Mouse (Mus musculus): ENCODE results near the gene Hormad1. TPM values are rescaled to one million over a fixed set of nuclear protein-coding genes. Genes with fewer than 3 reads are reported as not detected.

The Hormad1 gene
- polyA plus RNA-seq, 1 experiment: not detected

DNA sequence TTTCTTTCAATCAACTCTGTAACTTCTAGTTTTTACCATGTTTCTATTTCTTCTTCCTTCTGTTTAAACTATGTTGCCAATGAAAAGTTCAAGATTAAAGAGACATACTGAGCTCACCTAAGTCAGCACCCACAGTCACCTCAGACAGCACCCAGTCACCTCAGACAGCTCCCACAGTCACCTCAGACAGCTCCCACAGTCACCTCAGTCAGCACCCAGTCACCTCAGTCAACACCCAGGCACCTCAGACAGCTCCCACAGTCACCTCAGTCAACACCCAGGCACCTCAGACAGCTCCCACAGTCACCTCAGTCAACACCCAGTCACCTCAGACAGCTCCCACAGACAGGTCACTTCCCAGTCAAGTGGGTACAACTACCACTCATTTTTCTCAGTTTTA, 17.3 kb upstream of the Hormad1 start:
- no peak overlapping the region for H3K4me2 ChIP-seq (ENCODE audit: low read depth)

GRCm38 (mm10) chr3:95542981-95543380, 16.5 kb upstream of the Hormad1 start:
- no peaks in the 10 kb centered on the region for H3K27me3 ChIP-seq (ENCODE audit: control insufficient read depth, insufficient read depth, insufficient read length)
- no peaks in the 10 kb centered on the region for H3K36me3 ChIP-seq (ENCODE audit: control insufficient read depth, insufficient read depth)
- H3ac ChIP-seq (ENCODE audit: control insufficient read depth, insufficient read length): no peak overlapping the region
- no peak overlapping the region for H3K4me3 ChIP-seq
- no peak for TF ChIP-seq SRF (IDR thresholded peaks at IDR 0.05; ENCODE audit: control insufficient read depth, insufficient read length, low read depth)
- TF ChIP-seq POLR2AphosphoS2 (IDR thresholded peaks at IDR 0.05; ENCODE audit: insufficient read length, low read depth): no peak
- TF ChIP-seq REST (IDR thresholded peaks at IDR 0.05; ENCODE audit: insufficient read depth, insufficient read length): no peak
- TF ChIP-seq E2F4 (IDR thresholded peaks at IDR 0.05; ENCODE audit: insufficient read depth): no peak
- no peak for TF ChIP-seq TCF12 (IDR thresholded peaks at IDR 0.05; ENCODE audit: insufficient read depth, poor library complexity, severe bottlenecking)
- TF ChIP-seq POLR2A (IDR thresholded peaks at IDR 0.05; ENCODE audit: insufficient read length, low read depth): no peak
- no peak for TF ChIP-seq MYOG (IDR thresholded peaks at IDR 0.05; ENCODE audit: control insufficient read depth in 1 of 3, insufficient read depth in 1 of 3, insufficient read length in 2 of 3, low read depth in 2 of 3)
- no peak for TF ChIP-seq MYOD1 (IDR thresholded peaks at IDR 0.05; ENCODE audit: control insufficient read depth in 1 of 3, insufficient read length in 2 of 3, low read depth in 2 of 3)
- no peak for TF ChIP-seq TCF3 (IDR thresholded peaks at IDR 0.05; ENCODE audit: insufficient read length, low read depth)
- TF ChIP-seq USF1 (IDR thresholded peaks at IDR 0.05; ENCODE audit: low read depth): no peak
- no peak for TF ChIP-seq CEBPB (IDR thresholded peaks at IDR 0.05; ENCODE audit: insufficient read depth, poor library complexity, severe bottlenecking)
- no peak for TF ChIP-seq MAX (IDR thresholded peaks at IDR 0.05; ENCODE audit: low read depth)
- H3K79me2 ChIP-seq (ENCODE audit: control insufficient read depth, insufficient read depth): no peaks in the 10 kb centered on the region
- no peak overlapping the region for H3K4me2 ChIP-seq (ENCODE audit: low read depth)

More for the DNA sequence above, 17.3 kb upstream of the Hormad1 start:
- Histone ChIP-seq H3ac (ENCODE audit: control insufficient read depth, insufficient read length) (no peak overlapping the region), H3K79me2 (ENCODE audit: control insufficient read depth, insufficient read depth) (no peaks in the 10 kb centered on the region), H3K36me3 (ENCODE audit: control insufficient read depth, insufficient read depth) (no peaks in the 10 kb centered on the region), H3K4me3 (no peak overlapping the region), H3K27me3 (ENCODE audit: control insufficient read depth, insufficient read depth, insufficient read length) (no peaks in the 10 kb centered on the region)
- TF ChIP-seq SRF (IDR thresholded peaks at IDR 0.05; ENCODE audit: control insufficient read depth, insufficient read length, low read depth): no peak
- no peak for TF ChIP-seq CEBPB (IDR thresholded peaks at IDR 0.05; ENCODE audit: insufficient read depth, poor library complexity, severe bottlenecking)
- no peak for TF ChIP-seq MYOD1 (IDR thresholded peaks at IDR 0.05; ENCODE audit: control insufficient read depth in 1 of 3, insufficient read length in 2 of 3, low read depth in 2 of 3)
- no peak for TF ChIP-seq TCF12 (IDR thresholded peaks at IDR 0.05; ENCODE audit: insufficient read depth, poor library complexity, severe bottlenecking)
- no peak for TF ChIP-seq REST (IDR thresholded peaks at IDR 0.05; ENCODE audit: insufficient read depth, insufficient read length)
- no peak for TF ChIP-seq MYOG (IDR thresholded peaks at IDR 0.05; ENCODE audit: control insufficient read depth in 1 of 3, insufficient read depth in 1 of 3, insufficient read length in 2 of 3, low read depth in 2 of 3)
- TF ChIP-seq E2F4 (IDR thresholded peaks at IDR 0.05; ENCODE audit: insufficient read depth): no peak
- TF ChIP-seq TCF3 (IDR thresholded peaks at IDR 0.05; ENCODE audit: insufficient read length, low read depth): no peak
- no peak for TF ChIP-seq POLR2AphosphoS2 (IDR thresholded peaks at IDR 0.05; ENCODE audit: insufficient read length, low read depth)
- no peak for TF ChIP-seq POLR2A (IDR thresholded peaks at IDR 0.05; ENCODE audit: insufficient read length, low read depth)
- TF ChIP-seq USF1 (IDR thresholded peaks at IDR 0.05; ENCODE audit: low read depth): no peak
- TF ChIP-seq MAX (IDR thresholded peaks at IDR 0.05; ENCODE audit: low read depth): no peak

DNA sequence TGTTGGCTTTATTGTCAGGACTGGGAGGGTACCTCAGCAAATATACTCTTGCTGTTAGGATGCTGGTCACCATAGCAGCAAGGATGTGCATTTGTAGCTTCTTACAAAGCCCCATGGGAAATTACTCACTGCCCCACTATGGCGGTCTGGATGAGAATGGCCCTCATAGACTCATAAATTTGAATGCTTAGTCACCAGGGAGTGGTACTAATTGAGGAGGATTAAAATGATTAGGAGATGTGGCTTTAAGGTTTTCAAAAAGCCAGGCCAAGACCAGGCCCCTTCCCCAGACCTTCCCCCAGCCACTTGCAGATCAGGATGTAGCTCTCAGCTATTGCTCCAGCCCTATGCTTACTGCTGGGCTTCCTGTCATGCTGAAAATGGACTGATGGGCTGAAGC, 9.3 kb upstream of the Hormad1 start:
- Histone ChIP-seq H3K36me3 (ENCODE audit: control insufficient read depth, insufficient read depth) (no peaks in the 10 kb centered on the region), H3K27me3 (ENCODE audit: control insufficient read depth, insufficient read depth, insufficient read length) (no peaks in the 10 kb centered on the region), H3K4me2 (ENCODE audit: low read depth) (no peak overlapping the region), H3K79me2 (ENCODE audit: control insufficient read depth, insufficient read depth) (no peaks in the 10 kb centered on the region), H3K4me3 (no peak overlapping the region), H3ac (ENCODE audit: control insufficient read depth, insufficient read length) (no peak overlapping the region)
- TF ChIP-seq POLR2AphosphoS2 (IDR thresholded peaks at IDR 0.05; ENCODE audit: insufficient read length, low read depth) (no peak), REST (IDR thresholded peaks at IDR 0.05; ENCODE audit: insufficient read depth, insufficient read length) (no peak)

DNA sequence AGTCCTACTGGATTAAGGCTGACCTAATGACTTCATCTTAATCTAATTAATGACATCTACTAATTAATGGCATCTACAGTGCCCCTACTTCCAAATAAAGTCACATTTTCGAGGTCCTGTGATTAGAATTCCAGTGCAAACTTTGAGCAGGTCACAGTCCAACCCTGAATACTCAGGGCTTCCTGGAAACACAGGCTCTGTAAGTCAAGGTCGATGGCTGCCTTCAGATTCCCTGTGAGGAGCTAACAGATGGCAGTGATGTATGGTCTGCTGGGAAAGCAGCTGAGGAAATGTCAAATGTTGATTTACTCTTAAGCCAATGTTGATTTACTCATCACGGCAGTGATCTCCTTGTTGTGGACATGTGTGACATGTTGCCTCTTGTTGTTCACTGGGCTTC, 5.5 kb upstream of the Hormad1 start:
- Histone ChIP-seq H3K27me3 (ENCODE audit: control insufficient read depth, insufficient read depth, insufficient read length) (no peaks in the 10 kb centered on the region), H3ac (ENCODE audit: control insufficient read depth, insufficient read length) (no peak overlapping the region), H3K79me2 (ENCODE audit: control insufficient read depth, insufficient read depth) (no peaks in the 10 kb centered on the region), H3K36me3 (ENCODE audit: control insufficient read depth, insufficient read depth) (no peaks in the 10 kb centered on the region), H3K4me2 (ENCODE audit: low read depth) (no peak overlapping the region), H3K4me3 (no peak overlapping the region)
- no peak for TF ChIP-seq MYOD1 (IDR thresholded peaks at IDR 0.05; ENCODE audit: control insufficient read depth in 1 of 3, insufficient read length in 2 of 3, low read depth in 2 of 3)
- TF ChIP-seq TCF12 (IDR thresholded peaks at IDR 0.05; ENCODE audit: insufficient read depth, poor library complexity, severe bottlenecking): no peak
- no peak for TF ChIP-seq POLR2A (IDR thresholded peaks at IDR 0.05; ENCODE audit: insufficient read length, low read depth)
- no peak for TF ChIP-seq E2F4 (IDR thresholded peaks at IDR 0.05; ENCODE audit: insufficient read depth)
- TF ChIP-seq MYOG (IDR thresholded peaks at IDR 0.05; ENCODE audit: control insufficient read depth in 1 of 3, insufficient read depth in 1 of 3, insufficient read length in 2 of 3, low read depth in 2 of 3): no peak
- TF ChIP-seq REST (IDR thresholded peaks at IDR 0.05; ENCODE audit: insufficient read depth, insufficient read length): no peak
- TF ChIP-seq MAX (IDR thresholded peaks at IDR 0.05; ENCODE audit: low read depth): no peak
- no peak for TF ChIP-seq TCF3 (IDR thresholded peaks at IDR 0.05; ENCODE audit: insufficient read length, low read depth)
- no peak for TF ChIP-seq CEBPB (IDR thresholded peaks at IDR 0.05; ENCODE audit: insufficient read depth, poor library complexity, severe bottlenecking)

DNA sequence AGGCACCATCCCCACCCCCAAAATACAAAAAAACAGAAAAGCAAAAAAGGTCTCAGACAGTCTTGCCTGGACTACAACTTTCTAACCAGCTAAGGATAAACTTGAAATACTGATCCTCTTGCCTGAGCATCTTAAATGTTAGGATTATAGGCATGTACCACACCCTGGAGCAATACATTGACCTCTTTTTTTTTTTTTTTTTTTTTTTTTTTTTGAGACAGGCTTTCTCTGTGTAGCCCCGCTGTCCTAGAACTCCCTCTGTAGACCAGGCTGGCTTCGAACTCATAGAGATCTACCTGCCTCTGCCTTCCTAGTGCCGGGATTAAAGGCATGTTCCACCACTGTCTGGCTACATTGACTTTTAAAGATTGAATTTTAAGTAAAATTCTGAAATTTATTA, 1.3 kb downstream of the Hormad1 start:
- no peak overlapping the region for H3K4me2 ChIP-seq (ENCODE audit: low read depth)
- H3K4me3 ChIP-seq: no peak overlapping the region
- no peak overlapping the region for H3ac ChIP-seq (ENCODE audit: control insufficient read depth, insufficient read length)
- no peaks in the 10 kb centered on the region for H3K79me2 ChIP-seq (ENCODE audit: control insufficient read depth, insufficient read depth)
- no peak for TF ChIP-seq CEBPB (IDR thresholded peaks at IDR 0.05; ENCODE audit: insufficient read depth, poor library complexity, severe bottlenecking)
- TF ChIP-seq SRF (IDR thresholded peaks at IDR 0.05; ENCODE audit: control insufficient read depth, insufficient read length, low read depth): no peak
- TF ChIP-seq MYOG (IDR thresholded peaks at IDR 0.05; ENCODE audit: control insufficient read depth in 1 of 3, insufficient read depth in 1 of 3, insufficient read length in 2 of 3, low read depth in 2 of 3): no peak
- no peak for TF ChIP-seq E2F4 (IDR thresholded peaks at IDR 0.05; ENCODE audit: insufficient read depth)
- H3K36me3 ChIP-seq (ENCODE audit: control insufficient read depth, insufficient read depth): no peaks in the 10 kb centered on the region
- no peaks in the 10 kb centered on the region for H3K27me3 ChIP-seq (ENCODE audit: control insufficient read depth, insufficient read depth, insufficient read length)

Measured in myocyte (in vitro differentiated cells).